Mouse (Mus musculus): ENCODE measurements around the gene Spz1. TPM values are rescaled to one million over a fixed set of nuclear protein-coding genes. Genes with fewer than 3 reads are reported as not detected.

Gene Spz1
- polyA plus RNA-seq (2012; fragmentation: generic; extraction: Trizol): not detected

GRCm38 (mm10) chr13:92576072-92576471 lies at the start of gene Spz1:
TSS of gene Spz1 (minus strand) at chr13:92576172.
- Histone ChIP-seq H3K36me3 (ENCODE audit: control insufficient read depth, insufficient read depth) (no peaks in the 10 kb centered on the region), H3K4me2 (ENCODE audit: low read depth) (no peak within 1 kb of the TSS), H3K4me3 (no peak within 1 kb of the TSS), H3ac (ENCODE audit: control insufficient read depth, insufficient read length) (no peak within 1 kb of the TSS), H3K27me3 (ENCODE audit: control insufficient read depth, insufficient read depth, insufficient read length) (no peaks in the 10 kb centered on the region), H3K79me2 (ENCODE audit: control insufficient read depth, insufficient read depth) (no peaks in the 10 kb centered on the region)
- TF ChIP-seq POLR2A (IDR thresholded peaks at IDR 0.05; ENCODE audit: insufficient read length, low read depth): no peak
- TF ChIP-seq REST (IDR thresholded peaks at IDR 0.05; ENCODE audit: insufficient read depth, insufficient read length): no peak
- no peak for TF ChIP-seq CEBPB (IDR thresholded peaks at IDR 0.05; ENCODE audit: insufficient read depth, poor library complexity, severe bottlenecking)
- TF ChIP-seq POLR2AphosphoS2 (IDR thresholded peaks at IDR 0.05; ENCODE audit: insufficient read length, low read depth): no peak
- TF ChIP-seq MYOG (IDR thresholded peaks at IDR 0.05; ENCODE audit: control insufficient read depth in 1 of 3, insufficient read depth in 1 of 3, insufficient read length in 2 of 3, low read depth in 2 of 3): no peak
- TF ChIP-seq MAX (IDR thresholded peaks at IDR 0.05; ENCODE audit: low read depth): no peak
- no peak for TF ChIP-seq SRF (IDR thresholded peaks at IDR 0.05; ENCODE audit: control insufficient read depth, insufficient read length, low read depth)

GRCm38 (mm10) chr13:92616459-92616858 lies 40.5 kb upstream of the Spz1 start:
- Histone ChIP-seq H3ac (ENCODE audit: control insufficient read depth, insufficient read length) (no peak overlapping the region), H3K36me3 (ENCODE audit: control insufficient read depth, insufficient read depth) (no peaks in the 10 kb centered on the region), H3K79me2 (ENCODE audit: control insufficient read depth, insufficient read depth) (no peaks in the 10 kb centered on the region), H3K4me2 (ENCODE audit: low read depth) (no peak overlapping the region), H3K27me3 (ENCODE audit: control insufficient read depth, insufficient read depth, insufficient read length) (no peaks in the 10 kb centered on the region), H3K4me3 (no peak overlapping the region)
- TF ChIP-seq MYOD1 (IDR thresholded peaks at IDR 0.05; ENCODE audit: control insufficient read depth in 1 of 3, insufficient read length in 2 of 3, low read depth in 2 of 3) (no peak), MAX (IDR thresholded peaks at IDR 0.05; ENCODE audit: low read depth) (no peak), E2F4 (IDR thresholded peaks at IDR 0.05; ENCODE audit: insufficient read depth) (no peak), USF1 (IDR thresholded peaks at IDR 0.05; ENCODE audit: low read depth) (no peak), REST (IDR thresholded peaks at IDR 0.05; ENCODE audit: insufficient read depth, insufficient read length) (no peak), POLR2A (IDR thresholded peaks at IDR 0.05; ENCODE audit: insufficient read length, low read depth) (no peak), TCF3 (IDR thresholded peaks at IDR 0.05; ENCODE audit: insufficient read length, low read depth) (no peak)

GRCm38 (mm10) chr13:92615201-92615600 lies 39.2 kb upstream of the Spz1 start:
- Histone ChIP-seq H3K4me3 (no peak overlapping the region), H3K36me3 (ENCODE audit: control insufficient read depth, insufficient read depth) (no peaks in the 10 kb centered on the region), H3ac (ENCODE audit: control insufficient read depth, insufficient read length) (no peak overlapping the region), H3K79me2 (ENCODE audit: control insufficient read depth, insufficient read depth) (no peaks in the 10 kb centered on the region), H3K27me3 (ENCODE audit: control insufficient read depth, insufficient read depth, insufficient read length) (no peaks in the 10 kb centered on the region), H3K4me2 (ENCODE audit: low read depth) (no peak overlapping the region)
- TF ChIP-seq USF1 (IDR thresholded peaks at IDR 0.05; ENCODE audit: low read depth): no peak
- TF ChIP-seq REST (IDR thresholded peaks at IDR 0.05; ENCODE audit: insufficient read depth, insufficient read length): no peak
- TF ChIP-seq MAX (IDR thresholded peaks at IDR 0.05; ENCODE audit: low read depth): no peak
- no peak for TF ChIP-seq E2F4 (IDR thresholded peaks at IDR 0.05; ENCODE audit: insufficient read depth)
- TF ChIP-seq MYOD1 (IDR thresholded peaks at IDR 0.05; ENCODE audit: control insufficient read depth in 1 of 3, insufficient read length in 2 of 3, low read depth in 2 of 3): no peak
- TF ChIP-seq POLR2A (IDR thresholded peaks at IDR 0.05; ENCODE audit: insufficient read length, low read depth): no peak
- TF ChIP-seq POLR2AphosphoS2 (IDR thresholded peaks at IDR 0.05; ENCODE audit: insufficient read length, low read depth): no peak
- TF ChIP-seq SRF (IDR thresholded peaks at IDR 0.05; ENCODE audit: control insufficient read depth, insufficient read length, low read depth): no peak
- no peak for TF ChIP-seq CEBPB (IDR thresholded peaks at IDR 0.05; ENCODE audit: insufficient read depth, poor library complexity, severe bottlenecking)
- TF ChIP-seq TCF3 (IDR thresholded peaks at IDR 0.05; ENCODE audit: insufficient read length, low read depth): no peak
- no peak for TF ChIP-seq TCF12 (IDR thresholded peaks at IDR 0.05; ENCODE audit: insufficient read depth, poor library complexity, severe bottlenecking)
- TF ChIP-seq MYOG (IDR thresholded peaks at IDR 0.05; ENCODE audit: control insufficient read depth in 1 of 3, insufficient read depth in 1 of 3, insufficient read length in 2 of 3, low read depth in 2 of 3): no peak

GRCm38 (mm10) chr13:92613094-92613493 lies 37.1 kb upstream of the Spz1 start:
- no peak overlapping the region for H3ac ChIP-seq (ENCODE audit: control insufficient read depth, insufficient read length)
- no peaks in the 10 kb centered on the region for H3K27me3 ChIP-seq (ENCODE audit: control insufficient read depth, insufficient read depth, insufficient read length)
- TF ChIP-seq SRF (IDR thresholded peaks at IDR 0.05; ENCODE audit: control insufficient read depth, insufficient read length, low read depth) (no peak), USF1 (IDR thresholded peaks at IDR 0.05; ENCODE audit: low read depth) (no peak), REST (IDR thresholded peaks at IDR 0.05; ENCODE audit: insufficient read depth, insufficient read length) (no peak), MAX (IDR thresholded peaks at IDR 0.05; ENCODE audit: low read depth) (no peak), POLR2AphosphoS2 (IDR thresholded peaks at IDR 0.05; ENCODE audit: insufficient read length, low read depth) (no peak), POLR2A (IDR thresholded peaks at IDR 0.05; ENCODE audit: insufficient read length, low read depth) (no peak), MYOG (IDR thresholded peaks at IDR 0.05; ENCODE audit: control insufficient read depth in 1 of 3, insufficient read depth in 1 of 3, insufficient read length in 2 of 3, low read depth in 2 of 3) (no peak), MYOD1 (IDR thresholded peaks at IDR 0.05; ENCODE audit: control insufficient read depth in 1 of 3, insufficient read length in 2 of 3, low read depth in 2 of 3) (no peak), TCF12 (IDR thresholded peaks at IDR 0.05; ENCODE audit: insufficient read depth, poor library complexity, severe bottlenecking) (no peak), CEBPB (IDR thresholded peaks at IDR 0.05; ENCODE audit: insufficient read depth, poor library complexity, severe bottlenecking) (no peak), TCF3 (IDR thresholded peaks at IDR 0.05; ENCODE audit: insufficient read length, low read depth) (no peak), E2F4 (IDR thresholded peaks at IDR 0.05; ENCODE audit: insufficient read depth) (no peak)
- H3K36me3 ChIP-seq (ENCODE audit: control insufficient read depth, insufficient read depth): no peaks in the 10 kb centered on the region
- peak overlapping the region; percentile 51 for H3K4me2 ChIP-seq (ENCODE audit: low read depth)
- H3K79me2 ChIP-seq (ENCODE audit: control insufficient read depth, insufficient read depth): no peaks in the 10 kb centered on the region
- H3K4me3 ChIP-seq: no peak overlapping the region

- Histone ChIP-seq H3K36me3 (ENCODE audit: control insufficient read depth, insufficient read depth) (no peaks in the 10 kb centered on the region), H3K79me2 (ENCODE audit: control insufficient read depth, insufficient read depth) (no peaks in the 10 kb centered on the region), H3K27me3 (ENCODE audit: control insufficient read depth, insufficient read depth, insufficient read length) (no peaks in the 10 kb centered on the region), H3K4me2 (ENCODE audit: low read depth) (peak overlapping the region; percentile 84), H3K4me3 (peak overlapping the region; percentile 69), H3ac (ENCODE audit: control insufficient read depth, insufficient read length) (peak overlapping the region; percentile 60)
- no peak for TF ChIP-seq POLR2A (IDR thresholded peaks at IDR 0.05; ENCODE audit: insufficient read length, low read depth)
- no peak for TF ChIP-seq MAX (IDR thresholded peaks at IDR 0.05; ENCODE audit: low read depth)
- no peak for TF ChIP-seq MYOD1 (IDR thresholded peaks at IDR 0.05; ENCODE audit: control insufficient read depth in 1 of 3, insufficient read length in 2 of 3, low read depth in 2 of 3)
Observed at GRCm38 (mm10) chr13:92611917-92612316, 35.9 kb upstream of the Spz1 start.

Measured in myocyte (in vitro differentiated cells).